Mouse (Mus musculus): ENCODE measurements around the gene Gm20708. TPM values are rescaled to one million over a fixed set of nuclear protein-coding genes. Genes with fewer than 3 reads are reported as not detected.

Gene Gm20708
- polyA plus RNA-seq, 1 experiment from 2014 or later = 0.27 TPM

DNA sequence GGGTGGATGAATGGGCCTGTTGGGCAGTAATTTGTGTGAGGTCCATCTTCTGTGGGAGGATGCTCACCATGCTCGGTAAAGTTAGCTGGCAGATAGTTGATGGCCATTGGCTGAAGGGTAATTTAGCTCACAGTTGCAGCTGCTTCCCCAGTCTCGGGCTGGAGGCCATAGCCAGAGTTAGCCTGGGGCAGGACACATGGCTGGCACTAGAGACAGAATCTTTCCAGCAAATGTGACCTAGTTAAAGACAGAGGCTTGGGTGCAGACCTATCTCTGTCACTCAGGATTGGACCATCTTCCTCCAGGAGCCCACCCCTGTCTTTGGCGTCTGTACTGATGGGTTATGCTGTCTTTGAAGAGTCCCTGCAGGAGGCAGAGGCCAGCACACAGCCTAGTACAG is 48.9 kb downstream of the Gm20708 start:
- 58% methylated on average over 3 of the region's 3 CpGs for WGBS (ENCODE audit: insufficient replicate concordance)
- peaks cover 52% of the 10 kb centered on the region for H3K36me3 ChIP-seq
- H3K4me3 ChIP-seq = no peak overlapping the region
- no peaks in the 10 kb centered on the region; the same call in 1 of the 2 replicates for H3K9me3 ChIP-seq (replicated peaks)
- ATAC-seq = no peak
- H3K27ac ChIP-seq = peak overlapping the region; percentile 2; the same call in 1 of the 2 replicates
- no peak overlapping the region for H3K9ac ChIP-seq
- 0 out of 2 replicates have a peak, but pooled peaks cover 4% of the 10 kb centered on the region for H3K4me1 ChIP-seq
- peaks cover 53% of the 10 kb centered on the region for H3K27me3 ChIP-seq (replicated peaks)
- no peak overlapping the region for H3K4me2 ChIP-seq

- Histone ChIP-seq H3K4me1 (0 out of 2 replicates have a peak, but pooled peaks cover 4% of the 10 kb centered on the region), H3K4me3 (no peak within 1 kb of the TSS), H3K27ac (no peak within 1 kb of the TSS), H3K36me3 (peaks cover 30% of the 10 kb centered on the region), H3K4me2 (peak within 1 kb of the TSS; percentile 19; the same call in 1 of the 2 replicates), H3K9ac (no peak within 1 kb of the TSS), H3K9me3 (replicated peaks) (no peaks in the 10 kb centered on the region; the same call in 1 of the 2 replicates), H3K27me3 (replicated peaks) (peaks cover 72% of the 10 kb centered on the region)
- ATAC-seq = no peak
- 5% methylated on average over 23 of the region's 23 CpGs for WGBS (ENCODE audit: insufficient replicate concordance)
These were observed 51.1 kb downstream of the Gm20708 start, which contains the start of gene Tmem235 for GRCm38 (mm10) chr11:117860601-117861000. Gene Tmem235, plus strand, starts transcription at chr11:117860752.

GRCm38 (mm10) chr11:117863174-117863856 is 53.8 kb downstream of the Gm20708 start:
- Histone ChIP-seq H3K4me2 (no peak overlapping the region), H3K9me3 (replicated peaks) (no peaks in the 10 kb centered on the region), H3K36me3 (peaks cover 5% of the 10 kb centered on the region; the same call in 1 of the 2 replicates), H3K4me1 (0 out of 2 replicates have a peak, but pooled peaks cover 4% of the 10 kb centered on the region), H3K9ac (no peak overlapping the region), H3K27ac (no peak overlapping the region), H3K27me3 (replicated peaks) (peaks cover 76% of the 10 kb centered on the region), H3K4me3 (no peak overlapping the region)
- no peak for ATAC-seq
- WGBS (ENCODE audit: insufficient replicate concordance) = 34% methylated on average over 11 of the region's 11 CpGs

- 25% methylated on average over 2 of the region's 2 CpGs for WGBS (ENCODE audit: insufficient replicate concordance)
- H3K4me2 ChIP-seq = no peak overlapping the region
- H3K4me1 ChIP-seq = 0 out of 2 replicates have a peak, but pooled peaks cover 4% of the 10 kb centered on the region
- H3K27me3 ChIP-seq (replicated peaks) = peaks cover 69% of the 10 kb centered on the region
- H3K36me3 ChIP-seq = no peaks in the 10 kb centered on the region
- no peak overlapping the region for H3K9ac ChIP-seq
- H3K4me3 ChIP-seq = no peak overlapping the region
- no peak for ATAC-seq
- no peak overlapping the region for H3K27ac ChIP-seq
- H3K9me3 ChIP-seq (replicated peaks) = no peaks in the 10 kb centered on the region
These were observed 55.3 kb downstream of the Gm20708 start for GRCm38 (mm10) chr11:117864805-117865204.

DNA sequence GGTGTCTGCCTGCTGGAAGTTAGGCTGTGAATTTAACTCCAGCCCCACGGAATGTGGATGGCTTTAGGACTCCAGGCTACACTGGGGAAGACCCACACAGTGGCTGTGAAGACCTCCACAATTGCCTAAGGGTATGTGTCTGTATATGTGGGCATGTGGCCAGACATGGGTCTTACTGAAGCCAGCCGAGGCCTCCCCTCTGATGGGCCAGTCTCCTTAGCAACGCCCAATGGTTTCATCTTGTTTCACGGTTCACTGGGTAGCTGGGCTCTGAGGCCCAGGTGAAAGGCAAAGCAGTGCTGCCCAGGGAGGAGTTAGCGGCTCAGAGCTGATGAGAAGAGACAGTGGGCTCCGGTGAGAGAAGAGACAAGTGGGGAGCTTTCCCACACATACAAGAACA is 56.5 kb downstream of the Gm20708 start:
- 52% methylated on average over 6 of the region's 6 CpGs for WGBS (ENCODE audit: insufficient replicate concordance)
- Histone ChIP-seq H3K27me3 (replicated peaks) (peaks cover 60% of the 10 kb centered on the region), H3K27ac (no peak overlapping the region), H3K9me3 (replicated peaks) (no peaks in the 10 kb centered on the region), H3K4me3 (no peak overlapping the region), H3K9ac (no peak overlapping the region), H3K4me1 (0 out of 2 replicates have a peak, but pooled peaks cover 2% of the 10 kb centered on the region), H3K4me2 (no peak overlapping the region), H3K36me3 (no peaks in the 10 kb centered on the region)
- no peak for ATAC-seq

DNA sequence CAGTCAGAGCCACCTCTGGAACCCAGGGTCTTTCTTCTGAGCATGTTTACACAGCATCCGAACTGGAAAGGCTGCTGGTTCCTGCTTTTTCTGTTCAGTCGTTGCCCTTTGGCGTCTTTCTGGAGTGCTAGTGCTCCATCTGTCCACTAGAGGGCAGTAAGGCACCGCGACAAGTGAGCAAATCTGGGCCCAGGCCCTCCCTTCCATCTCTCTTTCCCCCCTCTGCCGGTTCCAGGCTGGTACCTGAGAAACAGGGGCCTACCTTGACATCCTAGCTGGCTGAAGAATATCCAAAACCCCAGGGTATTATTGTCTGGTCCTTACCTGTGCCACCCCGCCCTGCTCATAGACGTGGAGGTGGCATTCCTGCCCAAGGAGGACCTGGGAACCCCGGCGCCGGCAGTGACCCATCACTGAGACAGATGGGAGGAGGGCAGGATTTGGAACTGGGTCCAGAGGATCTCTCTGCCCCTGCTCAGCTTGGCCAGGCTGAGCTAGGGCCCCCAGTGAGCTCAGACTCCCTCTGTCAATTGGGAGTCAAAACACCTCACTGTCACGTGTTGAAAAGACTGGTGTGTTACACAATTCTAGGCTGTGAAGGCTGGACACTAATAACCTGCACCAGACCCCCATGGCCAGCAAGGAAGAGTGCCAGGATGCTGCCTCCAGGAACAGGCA is 61.4 kb downstream of the Gm20708 start:
- Histone ChIP-seq H3K27ac (no peak overlapping the region), H3K4me2 (no peak overlapping the region), H3K9me3 (replicated peaks) (no peaks in the 10 kb centered on the region), H3K4me3 (no peak overlapping the region), H3K27me3 (replicated peaks) (peaks cover 44% of the 10 kb centered on the region), H3K9ac (no peak overlapping the region), H3K4me1 (peaks cover 24% of the 10 kb centered on the region), H3K36me3 (no peaks in the 10 kb centered on the region)
- no peak for ATAC-seq
- 37% methylated on average over 12 of the region's 12 CpGs for WGBS (ENCODE audit: insufficient replicate concordance)

DNA sequence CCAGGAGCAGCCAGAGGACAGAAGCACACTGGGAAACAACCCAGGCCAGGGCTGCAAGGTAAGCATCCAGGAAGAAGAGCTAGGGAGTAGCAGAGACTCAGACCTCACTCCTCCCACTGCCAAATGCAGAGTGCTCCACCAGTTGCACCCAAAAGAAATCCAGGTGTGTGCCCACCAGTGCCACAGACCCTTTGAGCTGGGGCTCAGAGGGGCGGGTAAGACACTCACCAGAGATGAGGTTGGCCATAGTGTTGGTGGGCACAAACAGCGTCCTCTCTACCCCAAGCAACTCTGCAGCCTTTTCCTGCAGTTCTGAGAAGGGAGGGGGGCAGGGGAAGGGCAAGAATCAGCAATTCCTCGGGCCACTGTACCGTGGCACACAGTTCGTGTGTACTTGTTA is 61.9 kb downstream of the Gm20708 start:
- Histone ChIP-seq H3K9ac (no peak overlapping the region), H3K9me3 (replicated peaks) (no peaks in the 10 kb centered on the region), H3K4me1 (peaks cover 28% of the 10 kb centered on the region), H3K27ac (no peak overlapping the region), H3K4me2 (no peak overlapping the region), H3K36me3 (no peaks in the 10 kb centered on the region), H3K27me3 (replicated peaks) (peaks cover 44% of the 10 kb centered on the region), H3K4me3 (no peak overlapping the region)
- ATAC-seq = no peak
- WGBS (ENCODE audit: insufficient replicate concordance) = 43% methylated on average over 5 of the region's 5 CpGs

DNA sequence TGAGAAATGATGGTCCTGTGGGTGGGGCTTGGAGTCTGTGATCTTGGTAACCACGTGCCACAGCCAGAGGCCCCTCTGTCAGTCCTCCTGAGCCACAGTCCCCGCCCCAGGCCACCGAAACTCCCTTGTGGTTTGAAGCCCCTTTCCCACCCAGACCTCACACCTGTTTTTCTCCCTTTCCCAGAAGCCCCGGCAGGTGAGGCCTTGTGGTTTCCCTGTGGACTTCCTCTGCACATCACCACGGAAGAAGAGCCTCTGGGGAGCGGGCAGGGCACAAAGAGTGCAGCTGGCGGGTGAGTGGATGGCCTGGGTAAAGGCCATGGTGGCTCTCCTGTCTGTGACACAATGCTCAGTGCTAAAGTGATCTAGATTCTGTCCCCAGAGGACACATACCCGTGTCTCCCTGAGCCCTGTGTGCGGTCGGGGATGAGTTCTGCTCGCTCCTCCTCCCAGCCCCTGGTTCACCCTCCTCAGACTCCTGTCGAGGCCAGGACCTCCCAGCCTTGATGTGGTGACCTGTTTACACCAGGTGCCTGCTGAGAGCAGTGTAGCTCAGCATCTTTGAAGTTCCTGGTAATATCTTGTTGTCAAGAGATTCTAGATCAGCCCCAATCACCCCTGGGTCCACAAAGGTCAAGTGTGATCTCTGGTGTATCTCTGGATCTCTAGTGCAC is 62.6 kb downstream of the Gm20708 start:
- Histone ChIP-seq H3K9me3 (replicated peaks) (no peaks in the 10 kb centered on the region), H3K36me3 (no peaks in the 10 kb centered on the region), H3K9ac (no peak overlapping the region), H3K27ac (no peak overlapping the region), H3K4me3 (no peak overlapping the region), H3K27me3 (replicated peaks) (peaks cover 44% of the 10 kb centered on the region), H3K4me1 (peaks cover 31% of the 10 kb centered on the region), H3K4me2 (peak overlapping the region; percentile 77; the same call in 1 of the 2 replicates)
- no peak for ATAC-seq
- WGBS (ENCODE audit: insufficient replicate concordance) = 27% methylated on average over 12 of the region's 12 CpGs

- Histone ChIP-seq H3K4me2 (peak within 1 kb of the TSS; percentile 77), H3K4me3 (peak within 1 kb of the TSS; percentile 62), H3K36me3 (no peaks in the 10 kb centered on the region), H3K4me1 (peaks cover 40% of the 10 kb centered on the region), H3K9ac (peak within 1 kb of the TSS; percentile 61), H3K9me3 (replicated peaks) (no peaks in the 10 kb centered on the region), H3K27me3 (replicated peaks) (peaks cover 47% of the 10 kb centered on the region), H3K27ac (0 out of 2 replicates have a peak within 1 kb of the TSS, but pooled peaks have one; percentile 28)
- 2% methylated on average over 51 of the region's 51 CpGs for WGBS (ENCODE audit: insufficient replicate concordance)
- no peak for ATAC-seq
These were observed 63.6 kb downstream of the Gm20708 start, which contains the start of gene Tha1 for GRCm38 (mm10) chr11:117872861-117873608. Gene Tha1, minus strand, starts transcription at chr11:117873481.

- no peak overlapping the region for H3K9ac ChIP-seq
- H3K4me3 ChIP-seq = no peak overlapping the region
- 41% methylated on average over 4 of the region's 4 CpGs for WGBS (ENCODE audit: insufficient replicate concordance)
- H3K4me1 ChIP-seq = peaks cover 53% of the 10 kb centered on the region
- H3K4me2 ChIP-seq = no peak overlapping the region
- no peak overlapping the region for H3K27ac ChIP-seq
- no peak for ATAC-seq
- no peaks in the 10 kb centered on the region for H3K9me3 ChIP-seq (replicated peaks)
- no peaks in the 10 kb centered on the region for H3K36me3 ChIP-seq
- H3K27me3 ChIP-seq (replicated peaks) = peaks cover 52% of the 10 kb centered on the region
These were observed 65.0 kb downstream of the Gm20708 start for GRCm38 (mm10) chr11:117874419-117874818.

GRCm38 (mm10) chr11:117875681-117876080 is 66.2 kb downstream of the Gm20708 start:
- H3K4me2 ChIP-seq = no peak overlapping the region
- peaks cover 55% of the 10 kb centered on the region for H3K4me1 ChIP-seq
- no peaks in the 10 kb centered on the region for H3K9me3 ChIP-seq (replicated peaks)
- H3K9ac ChIP-seq = no peak overlapping the region
- no peak for ATAC-seq
- H3K27ac ChIP-seq = no peak overlapping the region
- H3K36me3 ChIP-seq = no peaks in the 10 kb centered on the region
- H3K4me3 ChIP-seq = no peak overlapping the region
- 46% methylated on average over 6 of the region's 6 CpGs for WGBS (ENCODE audit: insufficient replicate concordance)
- peaks cover 50% of the 10 kb centered on the region for H3K27me3 ChIP-seq (replicated peaks)

Data from liver, embryonic 12.5 days (tissue).